Mouse (Mus musculus) liver, adult 2 months (tissue): ENCODE data around the gene Masp2.

Experiments
- CTCF ChIP-seq: fragments of 200-500 bp; IDR thresholded peaks from 2 replicates; pipeline ENCODE4 v1.5.1; 2011; ENCODE audit warnings: low read depth, low read length, control low read depth
- POLR2A ChIP-seq: fragments of 200-500 bp; IDR thresholded peaks from 2 replicates; pipeline ENCODE4 v1.6.1; 2011; ENCODE audit warnings: low read length, control low read depth; ENCODE audit not compliant: insufficient read depth; ENCODE audit errors: extremely low read depth

- TF ChIP-seq CTCF (no peak), POLR2A (no peak)
Observed at GRCm38 (mm10) chr4:148633395-148634061, 31.2 kb downstream of the Masp2 start.
